Mouse (Mus musculus) cerebellum, postnatal 10 days (tissue): Measurements from ENCODE around the gene Ypel2.

ENCODE experiments used
- DNase-seq, 2 experiments: peaks; one replicate each; pipeline ENCODE4 v3.0.0; 2021; ENCODE audit warnings: mixed read lengths in 2 of 2

Ypel2 gene

DNA sequence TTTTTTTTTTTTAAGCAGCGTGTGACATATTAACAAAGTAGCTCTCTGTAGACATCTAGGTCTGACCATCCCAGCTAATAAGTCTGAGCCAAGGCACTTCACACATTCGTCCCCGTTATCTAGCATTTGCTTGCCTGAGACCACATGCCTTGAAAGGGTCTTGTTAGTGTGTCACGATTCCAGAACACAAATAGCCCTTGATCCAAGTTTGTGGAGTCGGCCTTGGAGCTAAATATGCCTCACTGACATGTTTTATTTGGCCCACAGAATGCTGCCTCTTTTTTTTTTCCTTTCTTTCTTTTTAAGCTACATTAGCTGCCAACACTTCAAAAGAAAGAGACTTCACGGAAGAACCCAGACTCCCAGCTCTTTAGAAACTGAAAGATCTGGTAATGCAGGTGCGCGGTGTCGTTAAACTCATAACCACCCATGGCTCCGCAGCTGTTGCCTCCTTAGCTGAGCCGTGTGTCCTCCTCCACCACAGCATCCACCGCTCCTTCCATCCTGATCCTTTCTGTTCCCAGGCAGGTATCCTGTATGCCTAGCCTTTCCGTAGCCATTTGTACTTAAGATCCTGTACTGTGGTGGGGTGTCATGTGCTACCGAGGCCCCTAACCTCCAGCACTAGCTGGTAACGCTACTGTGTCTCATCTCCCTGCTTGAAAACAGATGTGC is 100.4 kb downstream of the Ypel2 start:
- DNase-seq: no peak
